Mouse (Mus musculus) retina, postnatal 7 days (tissue): ENCODE measurements around the gene Vmn2r32.
"Not testable (repeated sequence)": the region's sequence is repeated elsewhere in the genome, so short reads cannot be mapped to it uniquely, and the experiment has no call there.

Experiments used
- DNase-seq: peaks from one replicate; pipeline ENCODE4 v3.0.0-alpha.2; 2012; ENCODE audit warnings: low read depth, low spot score

Vmn2r32 gene

DNA sequence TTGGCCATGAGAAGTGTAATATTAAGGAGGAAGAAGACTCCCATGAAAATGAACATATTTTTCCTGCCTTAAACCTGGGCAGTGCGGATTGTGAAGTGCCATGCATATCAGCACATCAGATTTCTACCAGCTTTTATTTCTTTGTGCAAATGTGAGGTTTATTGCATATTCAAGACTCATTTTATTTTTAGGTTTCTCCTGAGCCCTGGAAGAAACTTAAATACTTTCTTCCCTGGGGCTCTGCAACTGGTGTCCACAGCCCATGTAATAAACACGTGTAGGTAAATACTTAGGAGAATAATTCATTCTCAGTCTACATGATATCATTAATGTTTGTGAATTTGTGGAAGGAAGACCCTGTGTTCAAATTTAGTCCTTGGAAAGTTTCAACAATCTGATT lies at the start of gene Vmn2r32:
Vmn2r32 (minus strand) TSS at position 101 of the 400 bp plus-strand sequence.
- DNase-seq, result not testable (repeated sequence)
